Mouse (Mus musculus) kidney, adult 11 months (tissue): ENCODE results near the gene Stk10.

ENCODE experiments used
- DNase-seq: peaks from one replicate; pipeline ENCODE4 v3.0.0; 2022

The Stk10 gene

GRCm38 (mm10) chr11:32527006-32527405 lies 6.1 kb upstream of the Stk10 start:
- no peak for DNase-seq

DNA sequence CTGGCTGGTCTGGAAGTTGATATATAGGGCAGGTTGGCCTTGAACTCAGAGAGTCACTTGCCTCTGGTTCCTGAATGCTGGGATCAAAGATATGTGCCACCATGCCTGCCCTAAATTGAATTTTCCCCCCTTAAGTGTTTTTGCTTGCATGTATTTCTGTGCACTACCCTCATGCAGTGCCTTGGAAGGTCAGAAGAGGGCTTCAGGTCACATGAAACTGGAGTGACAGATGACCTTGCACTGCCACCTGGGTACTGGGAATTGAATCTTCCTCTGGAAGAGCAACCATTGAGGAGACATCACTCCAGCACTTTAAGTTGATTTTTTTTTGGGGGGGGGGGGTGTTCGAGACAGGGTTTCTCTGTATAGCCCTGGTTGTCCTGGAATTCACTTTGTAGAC lies 3.0 kb upstream of the Stk10 start:
- no peak for DNase-seq

- no peak for DNase-seq
These were observed 987 bp upstream of the Stk10 start, which contains the start of gene Efcab9 for GRCm38 (mm10) chr11:32531871-32532764. TSS of gene Efcab9 (minus strand) at chr11:32532081.

- peak; percentile 41 for DNase-seq
These were observed 567 bp downstream of the Stk10 start for GRCm38 (mm10) chr11:32533482-32534261.

GRCm38 (mm10) chr11:32534453-32535075 lies 1.5 kb downstream of the Stk10 start:
- DNase-seq = no peak

DNA sequence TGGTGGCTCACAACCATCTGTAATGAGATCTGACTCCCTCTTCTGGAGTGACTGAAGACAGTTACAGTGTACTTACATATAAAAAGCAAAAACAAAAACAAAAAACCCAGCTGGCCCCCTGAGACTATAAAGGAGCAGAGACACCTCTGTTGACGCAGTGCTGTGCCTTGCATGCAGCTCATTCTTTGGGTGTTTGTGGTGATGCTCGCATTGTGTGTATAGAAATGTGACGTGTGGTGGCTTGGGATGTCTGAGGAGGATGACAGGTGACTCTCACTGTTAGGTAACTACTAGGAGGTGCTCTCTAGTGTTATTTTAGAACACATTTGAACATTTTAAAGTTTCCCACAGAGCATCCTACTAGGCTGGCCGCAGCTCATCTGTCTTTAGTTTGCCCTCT lies 2.5 kb downstream of the Stk10 start:
- no peak for DNase-seq

GRCm38 (mm10) chr11:32536954-32537353 lies 3.8 kb downstream of the Stk10 start:
- no peak for DNase-seq

DNA sequence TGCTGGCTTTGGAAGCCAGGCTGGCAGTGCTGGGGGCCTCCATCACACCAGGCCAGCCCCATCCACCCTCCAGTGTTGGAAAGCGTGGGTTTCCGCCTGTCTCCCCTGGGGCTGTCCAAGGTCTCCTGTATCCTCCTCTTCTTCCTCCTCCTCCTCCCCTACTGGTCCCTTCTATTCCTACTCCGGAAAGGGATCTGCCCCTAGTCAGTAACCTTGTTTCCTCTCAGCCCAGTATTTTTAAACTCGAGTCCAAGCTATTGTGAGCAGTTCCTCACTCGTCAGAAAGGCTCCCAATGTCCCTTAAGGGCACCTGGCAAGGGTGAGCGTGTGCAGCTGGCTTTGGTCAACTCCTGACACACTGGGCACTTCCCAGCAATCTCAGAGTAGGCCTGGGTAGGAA lies 5.3 kb downstream of the Stk10 start:
- DNase-seq = no peak

DNA sequence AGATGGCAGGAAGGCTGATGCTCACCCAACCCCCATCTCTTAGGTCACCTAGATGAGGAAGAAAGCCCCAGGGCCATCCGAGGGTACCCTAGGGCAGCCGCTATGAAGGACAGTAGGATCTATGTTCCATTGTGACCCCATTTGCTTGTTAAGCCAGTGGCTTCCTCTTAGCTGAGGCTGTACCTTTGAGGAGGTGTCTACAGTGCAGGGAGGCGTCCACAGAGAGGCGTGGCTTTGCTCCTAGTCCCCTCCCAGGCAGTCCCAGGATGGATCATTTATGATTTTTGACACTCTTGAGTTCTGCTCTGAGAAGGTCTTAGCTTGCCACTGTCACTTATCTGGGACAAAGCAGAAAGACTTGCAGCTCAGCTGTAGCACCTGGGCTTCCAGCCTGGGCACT lies 5.7 kb downstream of the Stk10 start:
- no peak for DNase-seq

GRCm38 (mm10) chr11:32539717-32540116 lies 6.6 kb downstream of the Stk10 start:
- no peak for DNase-seq

DNA sequence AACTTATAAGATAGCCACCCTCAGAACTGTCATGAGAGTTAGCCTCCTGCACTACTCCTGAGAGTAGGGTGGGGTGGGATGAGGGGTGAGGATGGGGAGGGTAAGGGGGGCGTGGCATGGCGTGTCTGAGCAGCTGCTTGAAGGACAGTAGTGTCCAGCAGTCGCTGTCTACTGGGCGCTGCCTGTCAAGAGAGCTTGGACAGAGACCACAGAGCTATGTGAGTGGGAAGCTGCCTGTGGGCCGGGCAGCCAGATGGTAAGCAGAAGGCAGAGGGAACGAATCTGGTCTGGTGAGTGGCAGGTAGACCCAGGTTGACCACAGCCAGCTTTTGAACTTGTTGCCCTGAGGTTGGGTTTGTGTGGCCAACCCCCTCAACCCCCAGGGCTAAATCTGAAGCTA lies 7.4 kb downstream of the Stk10 start:
- DNase-seq = no peak

GRCm38 (mm10) chr11:32542181-32542580 lies 9.1 kb downstream of the Stk10 start:
- no peak for DNase-seq

GRCm38 (mm10) chr11:32542687-32543411 lies 9.7 kb downstream of the Stk10 start:
- no peak for DNase-seq

DNA sequence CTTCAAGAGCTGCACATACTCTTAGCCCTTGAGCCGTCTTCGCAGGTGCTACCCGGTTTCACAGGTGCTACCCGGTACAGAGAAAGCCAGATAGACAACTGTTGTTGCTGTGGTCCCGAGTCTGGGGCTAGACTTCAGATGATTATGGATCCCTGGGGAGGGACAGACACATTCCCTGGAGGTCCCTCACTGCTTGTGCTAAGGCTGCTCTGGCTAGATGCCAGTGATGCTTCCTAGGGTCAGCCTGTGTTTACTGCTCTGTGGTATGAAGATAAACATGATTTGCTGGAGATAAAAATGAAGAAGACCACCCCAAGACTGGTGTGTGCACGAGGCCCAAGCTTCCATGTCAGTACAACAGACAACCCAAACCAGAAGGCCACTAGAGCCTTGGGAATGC lies 10.9 kb downstream of the Stk10 start:
- DNase-seq = no peak

GRCm38 (mm10) chr11:32544497-32544896 lies 11.4 kb downstream of the Stk10 start:
- DNase-seq = no peak

- DNase-seq = no peak
These were observed 12.5 kb downstream of the Stk10 start for GRCm38 (mm10) chr11:32545605-32546004.

DNA sequence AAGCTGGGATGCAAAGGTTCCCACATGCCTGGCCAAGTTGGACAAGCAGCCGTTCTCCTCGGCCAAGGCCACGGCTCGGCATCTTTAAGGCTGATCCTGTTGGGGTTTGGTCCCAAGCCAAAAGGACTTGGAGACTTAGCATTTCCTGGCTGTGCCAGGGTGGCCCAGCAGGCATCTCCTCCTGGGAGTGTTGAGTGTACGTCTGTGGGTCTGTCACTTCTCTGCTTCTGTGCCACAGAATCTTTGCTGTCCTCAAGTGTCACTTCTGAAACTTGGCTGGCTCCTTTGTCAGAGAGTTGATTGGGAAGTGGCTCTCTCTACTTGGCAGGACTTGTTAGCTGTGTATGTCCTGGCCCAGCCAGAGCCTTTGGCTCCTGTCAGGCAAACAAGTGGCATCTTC lies 13.4 kb downstream of the Stk10 start:
- DNase-seq = no peak

DNA sequence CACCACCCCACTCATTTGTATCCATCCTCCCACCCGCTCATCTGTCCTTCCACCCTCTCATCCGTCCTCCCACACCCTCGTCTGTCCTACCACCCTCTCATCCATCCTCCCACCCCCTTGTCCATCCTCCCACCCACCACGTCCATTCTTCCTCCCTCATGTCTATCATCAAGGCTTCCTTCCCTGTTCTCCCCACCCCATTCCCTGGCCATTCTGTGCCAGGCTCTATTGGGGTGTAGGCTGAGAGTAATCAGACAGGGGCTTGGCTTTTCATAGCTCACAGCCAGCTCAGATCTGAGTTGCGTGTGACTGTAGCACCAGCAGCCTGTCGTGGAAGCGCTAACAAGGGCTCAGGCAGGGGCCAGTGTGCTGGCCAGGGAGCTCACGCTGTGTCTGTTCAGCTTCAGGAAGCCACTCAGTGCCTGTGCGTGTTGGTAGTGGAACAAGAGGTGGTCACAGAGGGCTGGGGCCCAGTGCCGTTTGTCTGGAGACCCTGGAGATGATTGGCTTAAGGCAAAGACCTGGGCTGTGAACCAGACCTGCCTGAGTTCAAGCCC lies 14.4 kb downstream of the Stk10 start:
- DNase-seq = no peak

- DNase-seq = no peak
These were observed 15.1 kb downstream of the Stk10 start for GRCm38 (mm10) chr11:32548240-32548639.

- no peak for DNase-seq
These were observed 16.1 kb downstream of the Stk10 start for GRCm38 (mm10) chr11:32549236-32549635.

DNA sequence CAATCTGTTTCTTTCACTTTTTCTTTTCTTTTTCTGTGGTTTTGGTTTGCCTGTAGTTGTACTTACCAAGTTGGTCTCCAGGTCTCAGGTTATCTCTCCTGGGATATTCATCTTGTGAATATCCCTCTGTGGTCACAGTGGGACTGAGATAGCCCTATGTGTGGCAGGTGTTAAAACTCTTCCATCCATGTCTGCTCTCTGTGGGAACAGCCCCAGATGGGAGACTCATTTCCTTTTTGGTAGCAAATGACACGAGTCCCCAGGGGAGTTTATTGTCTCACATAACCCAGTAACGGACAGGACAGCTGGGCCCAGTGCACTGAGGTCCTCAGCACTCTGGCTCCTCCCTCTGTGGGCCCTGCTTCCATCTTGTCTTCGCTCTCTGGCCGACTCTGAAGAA lies 17.0 kb downstream of the Stk10 start:
- DNase-seq = no peak

DNA sequence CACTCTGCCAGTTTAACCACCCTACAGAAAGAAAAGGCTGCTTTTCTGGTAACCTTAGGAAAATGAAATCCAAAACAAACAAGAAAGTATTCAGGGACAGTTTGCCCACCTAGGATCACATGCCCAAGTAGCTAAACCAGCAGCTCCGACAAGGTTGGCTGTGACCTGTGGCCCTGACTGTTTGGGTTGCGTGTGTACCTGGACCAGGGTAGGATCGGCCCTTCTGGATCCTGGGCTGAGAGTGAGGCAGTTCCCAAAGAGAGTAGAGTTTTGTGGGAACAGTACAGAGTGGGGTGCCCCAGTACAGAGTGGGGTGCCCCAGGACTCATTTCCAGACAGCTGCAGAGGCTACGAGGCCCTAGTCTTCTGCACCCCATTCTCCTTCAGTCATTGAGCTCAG lies 18.0 kb downstream of the Stk10 start:
- DNase-seq = no peak
